Mouse (Mus musculus) c-Kit-negative CD71-positive TER-119-positive erythroid progenitor cells, embryonic 14.5 days (primary cell): ENCODE data around the gene Slc39a13.

Experiments used
- DNase-seq: peaks from one replicate; pipeline ENCODE4 v3.0.0-alpha.2; 2013; ENCODE audit warnings: low read depth, low spot score

Gene Slc39a13

DNA sequence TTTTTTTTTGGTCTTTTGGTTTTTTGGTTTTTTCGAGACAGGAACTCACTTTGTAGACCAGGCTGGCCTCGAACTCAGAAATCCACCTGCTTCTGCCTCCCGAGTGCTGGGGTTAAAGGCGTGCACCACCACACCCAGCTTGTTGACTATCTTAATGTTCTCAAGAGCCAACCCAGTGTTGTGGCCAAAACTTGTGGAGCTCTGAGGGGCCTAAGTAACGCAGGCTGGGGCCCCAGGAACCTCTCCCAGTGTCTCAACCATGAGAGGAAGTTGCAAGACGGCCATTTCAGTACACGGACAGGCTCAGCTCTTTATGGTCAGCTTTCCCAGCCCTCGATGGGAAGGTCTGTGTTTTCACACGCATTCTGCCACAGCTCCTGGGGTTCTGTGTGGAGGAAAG is 18.8 kb upstream of the Slc39a13 start:
- no peak for DNase-seq

DNA sequence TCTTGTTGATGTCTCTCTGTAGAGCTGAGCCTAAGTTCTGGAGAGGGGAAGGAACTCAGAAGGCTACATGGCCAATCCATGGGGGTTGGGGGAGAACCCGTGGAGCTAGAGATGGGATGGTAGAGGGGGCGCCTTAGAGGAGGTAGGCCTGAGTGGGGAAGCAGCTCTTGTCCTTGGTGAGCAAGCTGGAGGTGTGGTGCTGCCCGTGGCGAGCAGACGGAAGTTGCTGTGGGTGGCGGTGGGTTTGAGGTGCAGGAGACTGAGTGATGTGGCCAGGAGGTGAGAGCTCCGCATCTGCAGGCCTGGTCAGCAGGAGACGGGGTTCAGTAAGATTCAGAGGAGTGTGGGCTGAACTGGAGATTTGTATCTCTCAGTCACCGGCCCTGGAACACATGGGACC is 17.2 kb upstream of the Slc39a13 start:
- no peak for DNase-seq

DNA sequence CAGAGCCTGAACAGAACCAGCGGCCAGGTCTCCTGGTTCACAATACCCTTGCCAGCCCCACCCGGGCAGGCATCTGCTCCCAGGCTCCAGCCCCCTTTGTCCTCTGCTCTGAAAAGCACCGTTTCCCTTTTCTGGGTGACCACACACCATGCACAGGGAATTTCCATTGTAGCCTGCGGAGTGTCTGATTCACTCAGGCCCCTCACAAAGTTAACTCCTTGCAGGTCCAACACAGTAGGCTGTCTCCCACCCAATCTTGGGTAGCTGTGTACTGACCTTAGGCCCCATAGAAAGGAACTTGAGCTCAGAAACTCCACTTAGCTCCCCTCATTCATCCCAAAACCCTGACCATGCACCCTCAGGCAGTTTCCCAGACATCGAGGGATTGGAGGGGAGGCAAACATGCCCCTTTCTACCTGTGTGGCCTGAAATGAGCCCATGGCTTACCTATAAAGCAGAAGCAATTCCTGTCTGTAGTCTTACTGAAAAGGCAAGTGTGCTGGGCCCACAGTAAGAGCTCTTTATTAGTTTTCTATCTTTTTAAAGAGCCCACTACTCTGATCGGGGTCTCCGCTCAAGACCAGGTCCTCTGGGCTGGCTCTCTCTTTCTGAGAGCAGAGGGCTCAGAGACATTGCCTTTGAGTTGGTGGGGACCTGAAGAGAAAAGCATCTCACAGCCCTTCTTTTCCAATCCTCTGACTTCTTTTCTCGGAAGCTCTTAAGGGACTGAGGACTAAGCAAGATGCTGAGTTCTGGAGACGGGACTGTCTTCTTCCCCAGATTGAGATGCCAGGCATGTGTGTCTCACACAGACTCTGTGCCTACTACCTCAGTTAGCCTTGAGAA is 16.4 kb upstream of the Slc39a13 start:
- no peak for DNase-seq

DNA sequence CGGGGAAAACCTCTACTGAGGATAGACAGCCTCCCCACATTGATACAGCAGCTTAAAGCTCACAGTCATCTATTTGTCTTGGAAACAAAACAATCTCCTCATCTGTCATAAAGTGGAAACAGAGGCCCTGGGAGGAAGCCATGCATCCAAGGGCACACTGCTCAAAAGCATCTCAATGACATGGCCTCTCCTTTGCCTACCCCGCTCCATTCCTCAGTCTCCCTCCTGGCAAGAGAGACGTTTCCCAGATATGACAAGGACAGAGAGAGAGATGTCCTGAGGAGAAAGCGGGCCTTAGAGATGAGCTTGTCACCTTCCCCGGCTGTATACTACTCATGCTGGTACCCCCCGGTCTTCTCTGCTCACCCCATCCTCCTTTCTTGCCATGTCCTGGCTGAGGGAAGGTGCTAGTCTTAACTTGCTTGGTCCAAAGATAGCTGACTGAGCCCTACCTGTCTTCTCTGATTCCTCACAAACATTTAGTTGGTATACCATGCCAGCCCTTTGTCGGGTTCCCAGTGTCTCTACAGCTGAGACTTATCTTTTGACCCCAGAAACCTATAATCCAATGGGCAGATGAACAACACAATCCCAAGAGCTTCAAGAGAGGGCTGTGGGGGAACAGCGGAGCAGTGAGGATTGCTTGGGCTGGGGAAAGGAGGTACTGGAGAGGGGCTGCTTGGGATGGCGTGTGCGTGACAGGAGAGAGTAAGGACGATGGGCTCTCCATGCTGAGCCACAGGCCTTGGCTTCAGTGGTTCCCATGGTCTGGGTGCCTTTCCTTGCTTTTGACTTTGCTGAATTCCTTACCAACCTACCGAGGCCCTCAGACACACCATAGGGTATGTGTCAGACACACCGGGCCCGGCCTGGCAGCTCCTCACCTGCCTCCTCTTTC is 15.5 kb upstream of the Slc39a13 start:
- DNase-seq: no peak

DNA sequence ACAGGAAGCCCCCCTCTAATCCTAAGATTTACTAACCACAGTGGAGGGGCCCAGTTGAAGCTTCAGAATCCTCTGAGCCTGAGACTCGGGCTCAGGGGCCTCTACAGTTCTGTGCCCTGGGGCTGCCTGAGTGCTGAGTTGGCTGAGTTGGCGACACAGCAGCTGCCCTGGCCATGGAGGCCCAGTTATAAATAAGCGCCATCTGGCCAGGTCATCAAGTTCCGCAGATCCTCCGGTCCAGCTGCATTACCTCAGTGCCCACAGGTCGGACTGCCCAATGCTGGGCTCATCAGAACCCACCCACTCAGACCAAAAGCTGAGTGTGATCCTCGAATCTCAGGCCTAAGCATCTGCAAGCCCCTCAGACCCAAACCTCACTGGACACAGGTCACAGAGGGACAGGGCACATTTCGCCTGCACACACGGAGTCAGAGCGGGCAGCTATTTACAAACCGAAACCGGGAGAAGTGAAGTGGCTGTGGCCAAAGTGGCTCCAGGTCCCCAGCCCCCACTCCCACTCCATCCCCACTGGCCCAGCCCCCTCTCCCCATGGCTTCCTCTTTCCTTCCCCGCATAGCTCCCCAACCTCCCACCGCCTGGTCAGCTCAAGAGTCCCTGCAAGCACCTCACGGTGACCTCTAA is 14.1 kb upstream of the Slc39a13 start:
- no peak for DNase-seq

DNA sequence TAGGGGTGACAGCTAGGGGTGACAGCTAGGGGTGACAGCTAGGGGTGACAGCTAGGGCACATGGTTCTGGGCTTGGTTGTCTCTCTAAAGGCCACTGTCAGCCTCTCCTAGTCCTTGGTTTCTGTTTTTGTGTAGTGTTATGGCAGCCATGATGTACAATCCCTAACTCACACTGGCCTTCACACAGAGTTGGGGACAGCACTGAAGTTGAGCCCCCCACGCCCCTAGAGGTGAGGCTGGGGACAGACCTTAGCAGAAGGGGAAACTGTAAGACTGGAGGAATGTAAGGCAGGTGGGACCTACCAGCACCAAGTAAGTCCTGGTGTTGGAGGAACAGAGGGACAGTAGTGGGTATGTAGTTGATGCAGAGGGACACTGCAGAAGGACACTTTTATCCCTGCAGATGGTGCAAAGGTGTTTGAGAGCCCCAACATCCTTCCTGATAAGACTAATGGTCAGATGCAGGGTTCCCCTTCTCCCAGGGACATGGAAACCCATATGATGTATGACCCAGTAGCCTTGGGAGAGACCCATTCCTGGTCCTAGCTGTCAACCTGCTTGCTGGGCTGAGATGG is 13.2 kb upstream of the Slc39a13 start:
- DNase-seq: no peak

DNA sequence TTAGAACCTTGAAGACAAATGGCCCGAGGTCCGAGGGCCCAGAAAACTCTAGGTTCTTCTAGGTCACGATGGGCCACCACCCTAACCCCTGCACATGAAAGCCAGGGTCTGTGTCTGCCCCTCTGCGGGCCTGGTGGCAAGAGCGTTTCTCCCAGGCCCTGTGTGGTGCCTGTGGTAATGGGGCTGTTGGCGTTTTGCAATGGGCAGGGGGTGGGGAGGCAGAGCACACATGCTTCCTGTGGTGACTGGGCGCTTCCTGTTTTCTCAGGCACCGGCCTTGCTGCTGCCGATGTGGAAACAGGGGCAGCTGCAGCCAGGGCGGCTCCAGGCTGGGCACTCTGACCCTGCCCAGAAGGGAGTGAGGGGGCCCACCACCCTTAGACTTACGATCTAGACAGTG is 12.6 kb upstream of the Slc39a13 start:
- no peak for DNase-seq

DNA sequence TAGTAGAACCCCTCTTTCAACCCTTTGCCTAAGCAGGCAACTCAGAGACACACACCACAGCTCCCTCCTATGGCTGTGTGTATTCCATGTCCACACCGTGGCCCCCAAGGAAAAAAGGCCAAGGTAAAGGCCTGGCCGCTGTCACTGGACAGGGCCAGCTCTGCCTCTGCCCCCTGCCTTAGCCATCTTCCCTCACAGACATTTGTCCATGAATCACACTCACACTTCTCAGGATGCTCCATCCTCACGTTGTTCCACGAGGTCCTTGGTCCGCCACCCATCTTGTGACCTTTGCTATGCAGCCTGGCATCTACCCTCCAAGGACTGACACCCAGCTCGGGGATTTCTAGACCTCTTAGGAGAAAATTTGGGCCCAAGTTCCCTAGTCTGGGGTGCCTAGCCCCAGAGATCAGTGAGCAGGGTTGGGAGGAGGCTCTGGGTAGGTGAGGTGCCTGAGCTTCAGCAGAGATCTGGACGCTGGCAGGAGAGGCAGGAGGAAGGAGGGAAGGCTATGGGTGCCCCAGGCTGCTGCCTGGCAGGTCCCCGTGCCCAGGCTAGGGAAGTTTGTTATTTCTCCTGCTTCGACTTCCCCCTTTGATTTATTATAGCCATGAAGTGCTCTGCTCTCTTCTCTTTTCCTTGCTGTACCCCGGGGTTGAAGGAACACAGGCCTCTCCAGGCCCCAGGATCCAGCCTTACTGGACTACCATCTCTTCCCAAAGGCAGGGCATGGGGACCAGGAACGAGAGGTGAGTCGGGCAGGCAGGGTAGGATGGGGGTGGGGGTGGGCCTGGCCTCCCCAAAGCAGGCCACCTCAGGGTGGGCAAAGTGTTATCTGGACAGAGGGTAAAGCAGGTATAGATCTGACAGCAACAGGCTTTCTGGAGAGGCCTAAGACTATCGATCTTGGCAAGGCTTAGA is 11.8 kb upstream of the Slc39a13 start, which contains the start of gene Spi1:
Gene Spi1, plus strand, starts transcription at position 616 of the 921 bp plus-strand sequence.
- DNase-seq: no peak

DNA sequence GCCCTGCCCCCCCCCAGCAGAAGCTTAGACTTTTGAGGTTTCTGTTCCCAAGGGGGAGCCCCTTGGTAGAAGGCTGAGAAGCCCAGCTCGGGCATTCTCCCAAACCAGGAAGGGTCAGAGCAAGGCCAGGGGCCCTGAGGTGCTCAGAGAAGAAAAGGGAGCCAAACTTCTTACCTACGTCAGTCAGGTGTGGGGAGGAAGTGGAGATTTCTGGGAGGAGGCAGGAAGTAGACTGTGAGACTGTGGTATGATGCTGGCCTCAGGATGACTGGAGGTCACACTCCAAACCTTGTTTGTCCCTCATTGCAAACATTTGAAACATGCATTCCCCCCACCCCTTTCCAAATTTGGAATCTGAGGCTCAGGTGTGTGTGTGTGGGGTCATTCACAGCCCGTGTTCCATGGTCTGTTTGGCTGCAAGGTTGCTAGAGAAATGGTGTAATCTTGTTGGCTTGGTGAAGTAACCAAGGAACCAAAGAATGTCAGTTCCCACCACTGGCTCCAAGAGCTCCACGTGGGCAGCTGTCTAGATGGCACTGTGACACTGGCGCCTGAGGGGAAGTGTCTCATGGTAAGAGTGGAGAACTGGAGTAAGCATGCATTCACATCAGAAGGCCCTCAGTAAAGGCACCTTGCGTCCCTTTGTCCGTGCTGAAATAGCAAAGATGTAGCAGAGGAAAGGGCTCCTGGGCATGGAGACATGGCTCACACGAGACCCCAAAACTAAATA is 10.7 kb upstream of the Slc39a13 start:
- DNase-seq: no peak

DNA sequence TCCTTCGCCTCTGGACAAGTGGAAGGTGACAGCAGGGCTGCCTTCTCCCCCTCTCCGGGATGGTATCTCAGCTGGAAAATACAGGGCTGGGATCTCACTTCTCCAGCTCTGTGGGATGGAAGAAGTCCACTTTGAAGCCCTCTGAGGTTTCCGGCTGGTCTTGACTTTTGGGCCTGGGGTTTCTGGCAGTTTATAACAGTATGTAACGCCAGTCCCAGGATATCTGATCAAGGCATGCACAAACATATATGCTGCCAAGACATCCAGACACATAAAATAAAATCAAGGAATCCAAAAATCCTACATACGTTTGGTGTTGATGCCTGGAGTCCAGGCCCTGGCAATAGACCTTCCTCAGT is 8.8 kb upstream of the Slc39a13 start:
- no peak for DNase-seq

DNA sequence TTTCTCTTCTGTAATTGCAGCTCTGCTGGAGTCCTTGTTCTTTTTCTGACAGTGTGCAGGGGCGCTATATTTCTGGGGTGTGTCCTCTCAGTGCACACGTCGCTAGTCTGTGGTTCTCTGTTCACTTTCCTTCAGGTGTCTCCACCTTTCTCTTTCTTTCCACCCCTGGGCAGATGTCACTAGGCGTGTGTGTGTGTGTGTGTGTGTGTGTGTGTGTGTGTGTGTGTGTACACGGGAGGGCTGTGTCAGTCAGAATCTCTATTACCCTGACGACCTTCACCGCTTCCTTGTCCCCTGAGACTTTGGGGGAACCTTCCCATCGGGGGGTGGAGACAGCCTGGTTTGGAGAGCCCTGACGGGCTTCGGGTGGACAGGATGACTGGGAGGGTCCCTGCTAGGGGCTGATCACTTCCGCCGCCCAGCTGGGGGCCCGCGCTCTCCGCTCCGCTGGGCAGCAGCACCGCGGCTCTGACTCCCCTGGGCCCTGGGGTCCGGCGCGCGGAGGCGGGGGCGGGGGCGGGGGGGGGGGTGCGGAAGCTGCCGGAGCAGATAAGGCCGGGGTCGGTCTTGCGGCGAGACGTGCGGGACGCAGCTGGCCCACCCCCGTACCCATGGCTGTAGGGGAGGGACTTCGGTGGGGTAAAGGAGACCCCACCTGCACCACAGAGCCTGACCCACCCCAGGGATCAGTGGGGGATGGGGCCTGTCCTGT is 8.3 kb upstream of the Slc39a13 start:
- no peak for DNase-seq

DNA sequence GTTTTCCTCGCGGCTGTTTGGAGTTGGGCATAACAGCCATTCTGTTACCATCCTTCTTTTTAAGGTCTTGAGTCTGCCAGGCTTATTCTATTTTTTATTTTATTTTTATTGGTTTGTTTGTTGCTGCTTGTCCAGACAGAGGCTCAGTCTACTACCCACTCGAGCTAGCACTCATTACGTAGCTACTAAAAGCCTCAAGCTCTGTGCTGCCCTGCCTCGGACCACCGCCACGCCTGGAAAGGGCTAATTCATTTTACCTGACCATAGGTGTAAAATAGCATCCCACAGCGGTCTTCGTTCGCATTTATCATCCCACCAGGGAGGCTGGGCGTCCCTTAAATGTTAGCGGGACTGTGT is 7.7 kb upstream of the Slc39a13 start:
- no peak for DNase-seq

DNA sequence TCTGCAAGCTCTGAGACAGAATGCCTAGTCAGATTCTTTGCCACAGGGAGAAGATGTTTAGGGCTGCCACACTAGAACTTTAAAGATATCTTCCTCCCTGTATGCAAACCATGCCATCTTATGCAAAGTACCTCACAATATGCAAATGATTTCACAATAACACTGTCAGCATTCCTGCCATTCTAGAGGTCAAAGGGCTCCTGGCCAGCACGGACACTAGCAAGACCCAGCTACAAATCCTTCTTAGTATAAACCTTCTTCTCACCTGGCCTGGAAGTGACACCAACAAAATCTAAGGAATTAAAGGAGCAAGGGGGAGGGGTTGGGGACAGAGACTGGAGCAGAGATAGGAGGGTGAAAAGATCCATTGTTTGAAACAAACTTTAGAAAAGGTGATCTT is 1.9 kb upstream of the Slc39a13 start:
- DNase-seq: no peak

DNA sequence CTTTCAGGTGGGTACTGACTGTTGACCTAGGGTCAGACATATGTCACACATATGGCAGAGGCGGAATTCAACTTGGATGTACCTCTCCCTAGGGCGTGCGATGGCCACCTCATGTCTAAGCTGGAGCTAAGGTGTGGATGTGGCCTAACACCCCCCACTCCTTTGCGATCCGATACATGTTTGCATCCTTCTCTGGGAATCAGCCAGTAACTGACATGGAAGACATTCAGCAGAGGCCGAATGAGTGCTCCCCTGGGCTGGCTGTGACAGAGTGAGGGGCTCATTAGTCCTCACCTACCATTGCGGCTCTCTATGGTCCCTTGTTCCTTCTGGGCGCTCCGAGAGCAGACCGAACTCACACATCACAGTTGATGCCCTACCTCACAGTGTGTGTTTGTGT is 842 bp upstream of the Slc39a13 start:
- no peak for DNase-seq

DNA sequence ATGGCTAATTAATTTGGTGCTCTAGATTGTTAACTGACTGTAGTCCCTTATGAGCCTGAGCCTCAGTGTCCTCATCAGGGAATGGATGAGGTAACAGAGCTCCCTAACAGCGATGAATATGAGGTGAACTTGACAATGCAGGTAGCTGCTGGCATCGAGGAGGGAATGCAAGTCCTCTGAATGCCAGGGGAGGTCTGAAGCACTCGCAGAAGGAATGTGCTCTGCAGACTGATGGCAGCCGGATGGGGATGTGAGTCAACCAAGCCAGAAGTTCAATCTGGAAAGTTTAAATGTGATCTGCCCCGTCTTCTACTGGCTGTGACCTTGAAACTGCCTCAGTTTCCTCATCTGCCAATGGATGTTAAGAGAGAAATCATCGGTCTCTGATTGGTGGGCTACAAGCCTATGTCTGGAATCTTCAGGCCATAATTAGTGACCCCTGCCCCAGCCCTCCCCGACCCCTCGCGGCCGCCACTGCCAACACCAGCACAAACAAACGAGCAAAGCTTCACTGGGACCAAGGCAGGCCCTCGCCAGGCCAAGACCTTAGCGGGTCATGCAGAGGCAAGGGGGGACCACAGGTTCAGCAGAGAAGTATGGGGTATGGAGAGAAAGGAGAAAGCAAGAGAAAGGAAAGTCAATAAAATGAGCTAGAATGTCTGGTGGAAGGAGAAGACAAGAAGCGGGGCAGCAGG is 764 bp downstream of the Slc39a13 start:
- no peak for DNase-seq

DNA sequence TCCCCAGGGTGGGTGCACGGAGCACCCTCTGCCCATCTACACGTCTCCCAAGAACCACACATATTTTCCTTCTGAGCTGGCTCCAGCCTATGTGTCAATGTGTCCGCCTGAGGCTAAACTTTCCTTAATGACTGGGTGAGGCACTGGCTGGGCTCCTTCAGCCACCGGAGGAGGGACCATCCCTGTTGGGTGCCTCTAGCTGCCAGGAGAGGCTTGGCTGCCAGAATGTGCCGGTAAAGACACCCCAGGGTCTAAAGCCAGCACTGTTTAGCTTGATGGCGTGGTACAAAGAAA is 1.4 kb downstream of the Slc39a13 start:
- DNase-seq: no peak

DNA sequence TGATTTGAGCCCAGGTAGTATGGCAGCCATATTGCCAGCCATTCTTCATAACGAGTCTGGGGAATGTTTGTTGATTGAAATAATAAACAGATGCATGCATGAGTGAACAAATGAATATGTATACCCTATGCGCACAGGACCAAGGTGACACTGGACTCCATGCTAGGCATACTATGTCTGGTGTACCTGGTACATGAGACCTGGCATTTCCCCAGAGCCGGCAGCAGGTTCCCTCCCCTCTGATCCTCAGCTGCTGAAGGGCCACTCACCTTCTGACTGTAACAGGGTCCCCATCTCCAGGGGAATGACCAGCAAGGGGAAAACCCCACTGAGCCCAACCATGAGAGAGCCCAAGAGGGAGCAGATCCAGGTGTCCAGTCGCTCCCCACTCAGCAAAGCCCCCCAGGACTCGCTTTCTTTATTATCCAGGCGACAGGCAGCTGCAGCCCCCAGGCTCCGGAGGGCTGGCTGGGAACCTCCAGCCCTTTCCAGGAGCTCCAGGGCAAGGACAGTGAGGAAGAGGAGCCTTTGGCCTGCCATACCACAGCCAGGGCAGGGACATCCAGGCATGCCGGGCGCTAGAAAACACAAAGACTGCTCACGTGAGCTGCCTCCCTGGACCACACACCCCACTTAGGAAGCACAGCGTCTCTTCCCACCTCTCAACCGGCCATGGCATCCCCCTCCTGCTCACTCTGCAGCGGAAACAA is 1.9 kb downstream of the Slc39a13 start:
- DNase-seq: no peak

DNA sequence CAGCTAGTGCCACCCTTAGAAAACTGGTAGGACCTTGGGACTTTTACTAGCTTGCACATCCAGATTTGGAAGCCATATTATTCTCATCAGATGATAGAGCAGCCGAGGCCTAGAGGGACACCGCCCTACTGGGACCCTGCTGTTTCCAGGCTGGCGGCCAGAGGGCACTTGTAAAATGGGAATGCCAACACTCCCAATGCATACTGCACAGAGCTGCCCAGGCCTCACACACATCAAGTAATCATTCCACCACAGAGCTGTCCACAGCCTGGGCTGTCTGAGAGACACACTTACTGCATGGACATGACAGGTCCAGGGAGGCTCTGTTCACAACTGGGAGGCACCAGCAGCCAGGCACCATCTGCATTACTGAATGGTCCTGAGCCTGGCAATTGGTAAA is 3.8 kb downstream of the Slc39a13 start:
- no peak for DNase-seq

DNA sequence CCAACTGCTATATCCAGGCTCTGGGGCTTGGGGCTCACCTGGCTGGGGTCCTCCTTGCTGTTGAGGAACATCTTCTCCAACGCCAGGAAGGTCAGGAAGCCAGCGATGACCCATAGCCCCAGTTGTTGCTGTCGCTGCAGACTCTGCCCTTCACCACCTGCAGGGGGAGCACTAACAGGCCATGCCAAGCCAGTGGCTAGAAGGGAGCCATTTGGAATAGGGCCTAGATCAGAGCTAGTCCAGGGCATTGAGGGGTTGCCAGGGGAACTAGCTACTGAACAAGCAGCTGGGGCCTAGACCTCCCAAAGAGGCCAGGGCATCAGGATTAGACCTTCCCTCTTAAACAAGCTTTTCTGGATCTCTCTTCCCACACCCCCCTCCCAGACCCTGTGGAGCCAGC is 4.7 kb downstream of the Slc39a13 start:
- no peak for DNase-seq
